Mouse (Mus musculus) hindbrain, embryonic 14.5 days (tissue): ENCODE measurements at regions not wholly inside any gene's neighbourhood (a gene's known extent, or its start where the extent isn't known, plus 50 kb on each side); places are given as distances from the start of the nearest gene placed in this dataset.

Experiments
- ATAC-seq: fragments of 200-750 bp; cut with Nextera tagmentation; 2 replicates; pipeline ENCODE4 v1.8.0; 2017; ENCODE audit warnings: moderate number of reproducible peaks, mild to moderate bottlenecking, moderate TSS enrichment, moderate library complexity; ENCODE audit not compliant: low FRiP score
- DNase-seq: peaks from one replicate; pipeline ENCODE4 v3.0.0-alpha.2; 2015; ENCODE audit warnings: low spot score
- H3K27ac ChIP-seq: fragments of 300-500 bp; sonication (generic); 2 replicates; pipeline ENCODE4 v1.5.1; 2014; ENCODE audit warnings: mild to moderate bottlenecking, moderate library complexity
- H3K27me3 ChIP-seq: fragments of 300-500 bp; sonication (generic); 2 replicates; pipeline ENCODE4 v1.6.1; 2014; ENCODE audit warnings: mild to moderate bottlenecking, low read length, mixed read lengths; ENCODE audit not compliant: control insufficient read depth, insufficient read depth
- H3K36me3 ChIP-seq: fragments of 300-500 bp; sonication (generic); replicated peaks from 2 replicates; pipeline ENCODE4 v1.6.1; 2014; ENCODE audit not compliant: control insufficient read depth, insufficient read depth
- H3K4me1 ChIP-seq: fragments of 300-500 bp; sonication (generic); replicated peaks from 2 replicates; pipeline ENCODE4 v1.6.1; 2014; ENCODE audit warnings: antibody characterized with exemption, low read length, mixed read lengths; ENCODE audit not compliant: control insufficient read depth, insufficient read depth
- H3K4me2 ChIP-seq: fragments of 300-500 bp; sonication (generic); replicated peaks from 2 replicates; pipeline ENCODE4 v1.6.1; 2014; ENCODE audit warnings: mild to moderate bottlenecking, moderate library complexity
- H3K4me3 ChIP-seq: fragments of 300-500 bp; sonication (generic); replicated peaks from 2 replicates; pipeline ENCODE4 v1.5.1; 2014; ENCODE audit warnings: mild to moderate bottlenecking, low read length
- H3K9ac ChIP-seq: fragments of 300-500 bp; sonication (generic); 2 replicates; pipeline ENCODE4 v1.6.1; 2014
- H3K9me3 ChIP-seq: fragments of 300-500 bp; sonication (generic); 2 replicates; pipeline ENCODE4 v1.6.1; 2016; ENCODE audit warnings: low read length; ENCODE audit not compliant: control insufficient read depth
- WGBS: fragments of 180-500 bp; shearing (Covaris S2); extraction: QIAGEN DNeasy Blood & Tissue Kit; methylation state at CpG from one replicate; pipeline ENCODE4 v1.1.7; 2014; 5-methylcytosine and 5-hydroxymethylcytosine counted together

- WGBS: 78% methylated on average over 9 of the region's 9 CpGs
- Histone ChIP-seq H3K27me3 (no peaks in the 10 kb centered on the region), H3K4me1 (no peaks in the 10 kb centered on the region), H3K4me2 (no peak overlapping the region), H3K4me3 (no peak overlapping the region), H3K36me3 (no peaks in the 10 kb centered on the region), H3K9me3 (no peaks in the 10 kb centered on the region), H3K27ac (no peak overlapping the region), H3K9ac (no peak overlapping the region)
- ATAC-seq (no peak), DNase-seq (no peak)
These were observed 75.7 kb upstream of the Samsn1 start for GRCm38 (mm10) chr16:76097808-76098207.

DNA sequence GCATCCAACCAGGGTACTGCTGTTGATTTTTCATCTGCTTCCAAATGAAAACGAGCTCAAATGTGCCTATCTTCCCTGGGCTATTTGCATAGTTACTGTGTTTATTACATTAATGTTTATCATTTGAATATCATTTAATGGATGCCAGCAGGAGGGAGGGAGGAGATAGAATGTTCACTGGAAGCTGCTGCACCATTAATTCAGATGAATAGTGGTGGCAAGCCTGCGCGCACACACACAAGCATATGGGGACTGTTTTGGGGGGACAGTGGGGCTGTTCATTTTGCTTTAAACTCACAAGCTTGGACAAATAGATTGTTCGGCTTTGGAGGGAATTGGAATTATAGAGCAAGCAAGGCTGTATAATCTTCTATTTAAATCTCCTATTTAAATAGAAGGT, 74.3 kb upstream of the Samsn1 start:
- Histone ChIP-seq H3K4me3 (no peak overlapping the region), H3K4me1 (no peaks in the 10 kb centered on the region), H3K4me2 (no peak overlapping the region), H3K27ac (no peak overlapping the region), H3K27me3 (no peaks in the 10 kb centered on the region), H3K9ac (no peak overlapping the region), H3K36me3 (no peaks in the 10 kb centered on the region), H3K9me3 (no peaks in the 10 kb centered on the region)
- no peak for DNase-seq
- 69% methylated on average over 4 of the region's 4 CpGs for WGBS
- peak; percentile 34; the same call in 1 of the 2 replicates for ATAC-seq

DNA sequence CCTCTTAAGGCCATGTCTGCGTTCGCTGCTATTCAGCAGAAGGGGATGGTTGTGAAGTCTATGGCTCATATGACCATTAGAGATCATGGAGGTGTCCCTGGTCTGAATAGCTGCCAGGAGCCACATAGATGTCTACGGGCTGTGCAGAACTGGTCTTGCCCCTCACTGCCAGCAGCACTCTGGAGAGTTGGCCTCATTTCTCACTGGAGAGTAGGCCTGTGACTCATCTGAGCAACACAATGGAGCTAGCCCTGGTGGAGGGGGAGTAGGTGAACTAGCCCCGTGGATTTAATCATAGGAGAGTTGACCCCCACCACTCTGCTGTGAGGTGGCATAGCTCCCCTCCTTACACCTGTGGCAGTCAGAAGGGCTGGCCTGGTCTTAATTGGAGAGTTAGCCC, 63.3 kb upstream of the Samsn1 start:
- 88% methylated on average over 4 of the region's 4 CpGs for WGBS
- H3K4me2 ChIP-seq: no peak overlapping the region
- H3K9ac ChIP-seq: no peak overlapping the region
- no peaks in the 10 kb centered on the region for H3K9me3 ChIP-seq
- H3K4me1 ChIP-seq: no peaks in the 10 kb centered on the region
- ATAC-seq: no peak
- no peak overlapping the region for H3K27ac ChIP-seq
- H3K27me3 ChIP-seq: no peaks in the 10 kb centered on the region
- DNase-seq: no peak
- H3K4me3 ChIP-seq: no peak overlapping the region
- H3K36me3 ChIP-seq: no peaks in the 10 kb centered on the region

DNA sequence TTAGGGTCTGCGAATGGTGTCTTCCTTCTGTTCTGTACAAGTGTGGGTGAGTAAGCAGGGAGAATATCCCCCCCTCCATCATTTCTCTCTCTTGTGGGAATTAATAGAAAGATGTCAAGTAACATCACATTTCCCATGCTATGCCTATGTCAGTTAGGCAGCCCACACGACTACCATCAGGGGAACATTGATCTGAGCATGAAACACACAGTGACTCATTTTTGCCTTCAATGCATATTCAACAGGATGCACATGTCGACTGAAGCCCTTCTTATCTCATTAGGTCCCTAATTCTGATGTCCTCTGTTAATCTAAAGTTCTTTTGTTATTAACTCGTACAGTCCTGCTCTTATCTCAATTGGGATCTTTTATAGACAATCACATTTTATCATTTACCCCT, 60.4 kb upstream of the Samsn1 start:
- 80% methylated on average over 4 of the region's 4 CpGs for WGBS
- Histone ChIP-seq H3K4me3 (no peak overlapping the region), H3K4me1 (no peaks in the 10 kb centered on the region), H3K4me2 (no peak overlapping the region), H3K36me3 (no peaks in the 10 kb centered on the region), H3K27me3 (no peaks in the 10 kb centered on the region), H3K9ac (no peak overlapping the region), H3K9me3 (no peaks in the 10 kb centered on the region), H3K27ac (no peak overlapping the region)
- DNase-seq: no peak
- no peak for ATAC-seq

- ATAC-seq (no peak), DNase-seq (no peak)
- H3K4me2 ChIP-seq: no peak overlapping the region
- no peaks in the 10 kb centered on the region for H3K4me1 ChIP-seq
- H3K27me3 ChIP-seq: no peaks in the 10 kb centered on the region
- 80% methylated on average over 6 of the region's 6 CpGs for WGBS
- H3K27ac ChIP-seq: no peak overlapping the region
- no peaks in the 10 kb centered on the region for H3K36me3 ChIP-seq
- H3K9me3 ChIP-seq: no peaks in the 10 kb centered on the region
- H3K9ac ChIP-seq: no peak overlapping the region
- H3K4me3 ChIP-seq: no peak overlapping the region
These were observed 57.9 kb upstream of the Samsn1 start for GRCm38 (mm10) chr16:76079761-76080502.

- WGBS: 77% methylated on average over 5 of the region's 5 CpGs
- no peak for ATAC-seq
These were observed 56.1 kb upstream of the Samsn1 start for GRCm38 (mm10) chr16:76078219-76078618.

DNA sequence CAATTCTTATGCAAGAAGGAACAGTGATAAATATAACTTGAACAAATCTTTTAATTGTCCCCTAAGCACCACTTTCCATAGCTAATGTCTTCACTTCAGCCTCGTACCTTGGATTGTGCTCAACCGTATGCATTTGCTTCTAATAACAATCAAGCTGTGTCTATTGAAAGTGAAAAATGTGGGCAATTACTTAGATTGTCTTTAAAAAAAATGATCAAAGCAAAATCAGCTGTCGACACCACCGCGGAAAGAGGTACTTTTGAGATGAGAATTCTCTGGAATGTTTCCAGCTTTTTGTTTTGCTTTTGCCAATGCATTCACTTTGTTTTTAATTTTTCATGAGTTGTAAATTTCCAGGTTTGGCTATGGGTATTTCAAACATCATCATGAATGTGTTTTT, 54.1 kb upstream of the Samsn1 start:
- no peaks in the 10 kb centered on the region for H3K36me3 ChIP-seq
- no peak overlapping the region for H3K27ac ChIP-seq
- no peak overlapping the region for H3K4me3 ChIP-seq
- H3K4me1 ChIP-seq: no peaks in the 10 kb centered on the region
- H3K27me3 ChIP-seq: no peaks in the 10 kb centered on the region
- DNase-seq: no peak
- 55% methylated on average over 5 of the region's 5 CpGs for WGBS
- H3K9me3 ChIP-seq: no peaks in the 10 kb centered on the region
- no peak for ATAC-seq
- no peak overlapping the region for H3K9ac ChIP-seq
- H3K4me2 ChIP-seq: no peak overlapping the region

More at GRCm38 (mm10) chr16:76078219-76078618, 56.1 kb upstream of the Samsn1 start:
- no peaks in the 10 kb centered on the region for H3K4me1 ChIP-seq
- DNase-seq: no peak
- no peak overlapping the region for H3K9ac ChIP-seq
- H3K4me3 ChIP-seq: no peak overlapping the region
- no peaks in the 10 kb centered on the region for H3K27me3 ChIP-seq
- no peaks in the 10 kb centered on the region for H3K36me3 ChIP-seq
- H3K27ac ChIP-seq: no peak overlapping the region
- no peaks in the 10 kb centered on the region for H3K9me3 ChIP-seq
- no peak overlapping the region for H3K4me2 ChIP-seq
